Mouse (Mus musculus) liver, embryonic 16.5 days (tissue): ENCODE measurements around the gene Ccdc149. TPM values are rescaled to one million over a fixed set of nuclear protein-coding genes. Genes with fewer than 3 reads are reported as not detected.

ENCODE experiments used
- ATAC-seq: fragments of 200-750 bp; cut with Nextera tagmentation; 2 replicates; pipeline ENCODE4 v1.8.0; 2017; ENCODE audit warnings: low read depth, mild to moderate bottlenecking, moderate number of reproducible peaks, moderate library complexity
- H3K27ac ChIP-seq: fragments of 300-500 bp; sonication (generic); 2 replicates; pipeline ENCODE4 v1.5.1; 2014; ENCODE audit warnings: mild to moderate bottlenecking, low read length
- H3K27me3 ChIP-seq: fragments of 300-500 bp; sonication (generic); 2 replicates; pipeline ENCODE4 v1.6.1; 2014; ENCODE audit warnings: low read depth, low read length, mixed read lengths; ENCODE audit not compliant: control insufficient read depth, insufficient read depth
- H3K36me3 ChIP-seq: fragments of 300-500 bp; sonication (generic); 2 replicates; pipeline ENCODE4 v1.6.1; 2014; ENCODE audit warnings: mild to moderate bottlenecking; ENCODE audit not compliant: control insufficient read depth, insufficient read depth
- H3K4me1 ChIP-seq: fragments of 300-500 bp; sonication (generic); 2 replicates; pipeline ENCODE4 v1.6.1; 2014; ENCODE audit warnings: low read depth, low read length, mixed read lengths; ENCODE audit not compliant: control insufficient read depth
- H3K4me2 ChIP-seq: fragments of 300-500 bp; sonication (generic); 2 replicates; pipeline ENCODE4 v1.6.1; 2014; ENCODE audit warnings: low read depth, low read length, mixed read lengths
- H3K4me3 ChIP-seq: fragments of 300-500 bp; sonication (generic); 2 replicates; pipeline ENCODE4 v1.5.1; 2014; ENCODE audit warnings: low read depth, mild to moderate bottlenecking, low read length
- H3K9ac ChIP-seq: fragments of 300-500 bp; sonication (generic); 2 replicates; pipeline ENCODE4 v1.6.1; 2014; ENCODE audit warnings: low read depth, low read length
- H3K9me3 ChIP-seq: fragments of 300-500 bp; sonication (generic); replicated peaks from 2 replicates; pipeline ENCODE4 v1.6.1; 2016; ENCODE audit warnings: low read length; ENCODE audit not compliant: control insufficient read depth
- WGBS: fragments of 180-500 bp; shearing (Covaris S2); extraction: QIAGEN DNeasy Blood & Tissue Kit; methylation state at CpG from one replicate; pipeline ENCODE4 v1.1.7; 2014; ENCODE audit not compliant: insufficient replicate concordance; 5-methylcytosine and 5-hydroxymethylcytosine counted together
- polyA plus RNA-seq: library from polyadenylated mRNA; unstranded; fragments of >200 nt; fragmentation: Nextera tagmentation; extraction: Ambion mirVana; gene quantifications from 2 replicates; pipeline ENCODE4 v1.2.1, GENCODE M21; 2015

Ccdc149 gene
- polyA plus RNA-seq, 1 experiment from 2014 or later = 0.86 TPM

- WGBS = 25% methylated on average over 6 of the region's 6 CpGs
- H3K4me1 ChIP-seq = no peaks in the 10 kb centered on the region
- no peaks in the 10 kb centered on the region for H3K9me3 ChIP-seq
- H3K27me3 ChIP-seq = no peaks in the 10 kb centered on the region
- H3K9ac ChIP-seq = no peak overlapping the region
- no peak overlapping the region for H3K4me3 ChIP-seq
- ATAC-seq = no peak
- H3K27ac ChIP-seq = no peak overlapping the region
- H3K4me2 ChIP-seq = no peak overlapping the region
- no peaks in the 10 kb centered on the region for H3K36me3 ChIP-seq
Observed at GRCm38 (mm10) chr5:52461434-52462124, 9.7 kb downstream of the Ccdc149 start.

- H3K9ac ChIP-seq = no peak overlapping the region
- no peaks in the 10 kb centered on the region for H3K4me1 ChIP-seq
- no peak for ATAC-seq
- no peaks in the 10 kb centered on the region for H3K9me3 ChIP-seq
- no peak overlapping the region for H3K27ac ChIP-seq
- no peak overlapping the region for H3K4me2 ChIP-seq
- no peaks in the 10 kb centered on the region for H3K36me3 ChIP-seq
- no peak overlapping the region for H3K4me3 ChIP-seq
- H3K27me3 ChIP-seq = no peaks in the 10 kb centered on the region
- WGBS = 24% methylated on average over 4 of the region's 4 CpGs
Observed at GRCm38 (mm10) chr5:52459308-52459707, 12.0 kb downstream of the Ccdc149 start.

DNA sequence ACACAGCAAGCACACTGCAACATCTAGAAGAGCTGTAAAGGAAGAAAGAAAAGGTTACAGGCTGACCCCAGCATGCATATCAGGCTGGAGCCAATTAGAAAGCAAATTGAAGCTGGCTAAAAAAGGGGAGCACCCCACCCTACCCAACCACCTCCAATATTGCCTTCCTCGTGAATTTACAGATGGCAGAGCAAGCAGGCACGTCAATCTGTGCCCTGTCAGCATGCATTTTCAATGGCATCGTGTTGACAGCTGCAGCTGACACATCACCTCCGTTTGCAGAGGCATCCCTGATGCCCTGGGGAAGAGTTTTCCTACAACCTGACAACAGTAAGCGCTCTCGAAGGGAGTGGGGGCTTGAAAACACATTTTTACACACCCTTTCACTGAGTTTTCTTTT is 14.2 kb downstream of the Ccdc149 start:
- no peaks in the 10 kb centered on the region for H3K4me1 ChIP-seq
- ATAC-seq = no peak
- no peaks in the 10 kb centered on the region for H3K9me3 ChIP-seq
- H3K27ac ChIP-seq = no peak overlapping the region
- 51% methylated on average over 6 of the region's 6 CpGs for WGBS
- H3K9ac ChIP-seq = no peak overlapping the region
- H3K36me3 ChIP-seq = no peaks in the 10 kb centered on the region
- H3K27me3 ChIP-seq = no peaks in the 10 kb centered on the region
- H3K4me2 ChIP-seq = no peak overlapping the region
- no peak overlapping the region for H3K4me3 ChIP-seq

GRCm38 (mm10) chr5:52450821-52451220 is 20.5 kb downstream of the Ccdc149 start:
- ATAC-seq = no peak
- 60% methylated on average over 9 of the region's 9 CpGs for WGBS
- no peaks in the 10 kb centered on the region for H3K9me3 ChIP-seq
- H3K9ac ChIP-seq = no peak overlapping the region
- no peak overlapping the region for H3K4me2 ChIP-seq
- H3K36me3 ChIP-seq = no peaks in the 10 kb centered on the region
- no peaks in the 10 kb centered on the region for H3K27me3 ChIP-seq
- no peaks in the 10 kb centered on the region for H3K4me1 ChIP-seq
- no peak overlapping the region for H3K4me3 ChIP-seq
- H3K27ac ChIP-seq = no peak overlapping the region

DNA sequence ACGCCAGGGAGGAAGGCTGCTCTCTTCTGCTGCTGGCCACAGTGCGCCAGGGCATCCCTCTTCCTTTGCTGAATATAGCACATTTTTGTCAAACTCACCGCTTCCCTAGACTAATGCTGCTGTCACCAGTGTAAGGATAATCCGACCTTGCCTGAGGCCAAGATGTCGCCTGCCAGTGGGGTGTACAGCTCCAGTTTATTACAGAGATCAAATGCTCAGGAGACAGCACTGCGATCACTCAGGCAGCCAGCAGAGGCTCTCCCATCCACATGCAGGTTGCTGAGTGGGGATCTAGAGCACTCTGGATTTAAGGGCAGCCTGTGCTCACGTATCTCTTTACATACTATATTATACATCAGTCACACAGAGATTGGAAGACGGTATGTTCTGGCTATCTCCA is 22.1 kb downstream of the Ccdc149 start:
- H3K36me3 ChIP-seq = no peaks in the 10 kb centered on the region
- H3K4me2 ChIP-seq = no peak overlapping the region
- no peak for ATAC-seq

GRCm38 (mm10) chr5:52440278-52440677 is 31.0 kb downstream of the Ccdc149 start:
- H3K9ac ChIP-seq = no peak overlapping the region
- no peaks in the 10 kb centered on the region for H3K4me1 ChIP-seq
- no peak overlapping the region for H3K4me3 ChIP-seq
- no peak overlapping the region for H3K4me2 ChIP-seq
- no peaks in the 10 kb centered on the region for H3K27me3 ChIP-seq
- 74% methylated on average over 11 of the region's 11 CpGs for WGBS
- no peak for ATAC-seq
- no peaks in the 10 kb centered on the region for H3K9me3 ChIP-seq
- H3K27ac ChIP-seq = no peak overlapping the region
- no peaks in the 10 kb centered on the region for H3K36me3 ChIP-seq

More for the DNA sequence above, 22.1 kb downstream of the Ccdc149 start:
- Histone ChIP-seq H3K27ac (no peak overlapping the region), H3K27me3 (no peaks in the 10 kb centered on the region), H3K4me3 (no peak overlapping the region), H3K9ac (no peak overlapping the region), H3K4me1 (no peaks in the 10 kb centered on the region), H3K9me3 (no peaks in the 10 kb centered on the region)
- WGBS = 69% methylated on average over 8 of the region's 8 CpGs

DNA sequence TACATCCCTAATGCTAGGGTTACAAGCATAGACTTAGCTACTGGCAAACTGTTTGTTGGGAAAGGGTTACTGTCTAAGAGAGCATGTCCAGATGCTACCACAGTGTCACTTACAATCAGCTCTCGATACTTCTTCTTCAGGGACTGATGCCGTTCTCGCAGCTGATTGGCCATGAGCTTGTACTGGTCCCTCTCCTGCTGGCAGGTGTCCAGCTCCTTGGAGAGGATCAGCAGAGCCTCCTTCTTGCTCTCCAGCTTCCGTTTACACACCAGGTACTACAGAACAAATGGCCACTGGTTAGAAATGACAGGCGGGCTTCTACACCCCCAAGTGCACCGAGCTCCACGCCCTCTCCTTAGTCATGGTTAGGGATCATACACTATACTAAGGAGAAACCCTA is 32.4 kb downstream of the Ccdc149 start:
- Histone ChIP-seq H3K9ac (no peak overlapping the region), H3K4me1 (no peaks in the 10 kb centered on the region), H3K4me3 (no peak overlapping the region), H3K36me3 (no peaks in the 10 kb centered on the region), H3K27ac (no peak overlapping the region), H3K27me3 (no peaks in the 10 kb centered on the region), H3K9me3 (no peaks in the 10 kb centered on the region), H3K4me2 (no peak overlapping the region)
- no peak for ATAC-seq
- WGBS = 73% methylated on average over 7 of the region's 7 CpGs

DNA sequence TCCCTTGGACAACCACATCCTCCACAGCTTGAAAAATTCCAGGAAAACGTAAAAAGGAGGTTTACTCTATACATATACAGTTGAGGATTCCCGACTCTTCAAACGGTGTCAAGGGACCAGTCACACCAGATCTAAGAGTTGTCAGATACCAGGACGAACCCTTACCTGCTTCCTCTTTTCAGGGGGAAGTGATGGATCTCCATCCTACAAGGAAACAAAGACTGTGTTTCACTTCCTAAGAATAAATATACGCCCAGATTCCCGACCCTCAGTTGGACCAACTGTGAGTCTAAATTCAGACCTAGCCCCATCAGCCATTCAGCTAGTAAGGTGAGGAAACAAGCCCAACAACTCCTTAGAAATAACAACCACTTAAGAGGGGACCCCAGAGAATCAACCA is 35.8 kb downstream of the Ccdc149 start:
- WGBS = 51% methylated on average over 6 of the region's 6 CpGs
- ATAC-seq = no peak
- H3K27ac ChIP-seq = no peak overlapping the region
- no peaks in the 10 kb centered on the region for H3K27me3 ChIP-seq
- H3K9ac ChIP-seq = no peak overlapping the region
- H3K4me3 ChIP-seq = no peak overlapping the region
- no peaks in the 10 kb centered on the region for H3K36me3 ChIP-seq
- no peaks in the 10 kb centered on the region for H3K9me3 ChIP-seq
- H3K4me1 ChIP-seq = no peaks in the 10 kb centered on the region
- H3K4me2 ChIP-seq = no peak overlapping the region

GRCm38 (mm10) chr5:52431276-52431844 is 40.0 kb downstream of the Ccdc149 start:
- H3K9ac ChIP-seq = no peak overlapping the region
- no peak overlapping the region for H3K4me3 ChIP-seq
- 42% methylated on average over 8 of the region's 8 CpGs for WGBS
- H3K9me3 ChIP-seq = no peaks in the 10 kb centered on the region
- no peak overlapping the region for H3K4me2 ChIP-seq
- no peaks in the 10 kb centered on the region for H3K36me3 ChIP-seq
- 0 out of 2 replicates have a peak, but pooled peaks have one; percentile 9 for ATAC-seq
- no peaks in the 10 kb centered on the region for H3K27me3 ChIP-seq
- no peak overlapping the region for H3K27ac ChIP-seq
- no peaks in the 10 kb centered on the region for H3K4me1 ChIP-seq
